Mouse (Mus musculus): ENCODE measurements around the gene Mgat4e. TPM values are rescaled to one million over a fixed set of nuclear protein-coding genes. Genes with fewer than 3 reads are reported as not detected.
"Not testable (repeated sequence)": the region's sequence is repeated elsewhere in the genome, so short reads cannot be mapped to it uniquely, and the experiment has no call there.

Mgat4e gene
- polyA plus RNA-seq, 1 experiment from 2014 or later = not detected

GRCm38 (mm10) chr1:134551869-134552268 lies 2.4 kb upstream of the Mgat4e start:
- Histone ChIP-seq H3K4me3 (ENCODE audit: low read depth, low read length) (no peak overlapping the region), H3K4me2 (ENCODE audit: low read depth, low read length, severe bottlenecking) (no peak overlapping the region), H3K36me3 (ENCODE audit: control insufficient read depth, insufficient read depth, low read length) (no peaks in the 10 kb centered on the region), H3K27ac (ENCODE audit: low read depth, low read length) (no peak overlapping the region), H3K9me3 (ENCODE audit: control insufficient read depth, low read length) (no peaks in the 10 kb centered on the region), H3K4me1 (replicated peaks; ENCODE audit: control insufficient read depth, insufficient read depth, low read length) (no peaks in the 10 kb centered on the region; the same call in 1 of the 2 replicates), H3K27me3 (ENCODE audit: control insufficient read depth, insufficient read depth, low read length) (no peaks in the 10 kb centered on the region; the same call in 1 of the 2 replicates), H3K9ac (ENCODE audit: low read length) (no peak overlapping the region)
- DNase-seq (ENCODE audit: low spot score) = no peak
- WGBS = 91% methylated on average over 3 of the region's 3 CpGs
- no peak for ATAC-seq (replicated peaks; ENCODE audit: low FRiP score)

GRCm38 (mm10) chr1:134548231-134548630 lies 1.3 kb downstream of the Mgat4e start:
- DNase-seq (ENCODE audit: low spot score) = no peak
- Histone ChIP-seq H3K36me3 (ENCODE audit: control insufficient read depth, insufficient read depth, low read length) (no peaks in the 10 kb centered on the region), H3K9me3 (ENCODE audit: control insufficient read depth, low read length) (no peaks in the 10 kb centered on the region), H3K4me1 (replicated peaks; ENCODE audit: control insufficient read depth, insufficient read depth, low read length) (no peaks in the 10 kb centered on the region), H3K27ac (ENCODE audit: low read depth, low read length) (no peak overlapping the region), H3K4me2 (ENCODE audit: low read depth, low read length, severe bottlenecking) (no peak overlapping the region), H3K9ac (ENCODE audit: low read length) (no peak overlapping the region), H3K4me3 (ENCODE audit: low read depth, low read length) (no peak overlapping the region), H3K27me3 (ENCODE audit: control insufficient read depth, insufficient read depth, low read length) (no peaks in the 10 kb centered on the region)
- WGBS = 76% methylated on average over 4 of the region's 4 CpGs
- ATAC-seq (replicated peaks; ENCODE audit: low FRiP score) = no peak

GRCm38 (mm10) chr1:134540610-134541009 lies 8.9 kb downstream of the Mgat4e start:
- WGBS = 89% methylated on average over 10 of the region's 10 CpGs
- H3K9ac ChIP-seq (ENCODE audit: low read length) = no peak overlapping the region
- no peaks in the 10 kb centered on the region for H3K4me1 ChIP-seq (replicated peaks; ENCODE audit: control insufficient read depth, insufficient read depth, low read length)
- ATAC-seq (replicated peaks; ENCODE audit: low FRiP score) (no peak), DNase-seq (ENCODE audit: low spot score) (no peak)
- H3K4me3 ChIP-seq (ENCODE audit: low read depth, low read length) = no peak overlapping the region
- H3K36me3 ChIP-seq (ENCODE audit: control insufficient read depth, insufficient read depth, low read length) = no peaks in the 10 kb centered on the region
- H3K27ac ChIP-seq (ENCODE audit: low read depth, low read length) = no peak overlapping the region
- H3K4me2 ChIP-seq (ENCODE audit: low read depth, low read length, severe bottlenecking) = no peak overlapping the region
- H3K9me3 ChIP-seq (ENCODE audit: control insufficient read depth, low read length) = no peaks in the 10 kb centered on the region
- no peaks in the 10 kb centered on the region for H3K27me3 ChIP-seq (ENCODE audit: control insufficient read depth, insufficient read depth, low read length)

GRCm38 (mm10) chr1:134535513-134535912 lies 14.0 kb downstream of the Mgat4e start:
- WGBS = 75% methylated on average over 3 of the region's 3 CpGs
- Histone ChIP-seq H3K4me1 (replicated peaks; ENCODE audit: control insufficient read depth, insufficient read depth, low read length) (no peaks in the 10 kb centered on the region), H3K27me3 (ENCODE audit: control insufficient read depth, insufficient read depth, low read length) (no peaks in the 10 kb centered on the region), H3K9ac (ENCODE audit: low read length) (no peak overlapping the region), H3K9me3 (ENCODE audit: control insufficient read depth, low read length) (no peaks in the 10 kb centered on the region), H3K27ac (ENCODE audit: low read depth, low read length) (no peak overlapping the region), H3K4me3 (ENCODE audit: low read depth, low read length) (no peak overlapping the region), H3K36me3 (ENCODE audit: control insufficient read depth, insufficient read depth, low read length) (no peaks in the 10 kb centered on the region), H3K4me2 (ENCODE audit: low read depth, low read length, severe bottlenecking) (no peak overlapping the region)
- ATAC-seq (replicated peaks; ENCODE audit: low FRiP score) (no peak), DNase-seq (ENCODE audit: low spot score) (no peak)

GRCm38 (mm10) chr1:134535054-134535453 lies 14.4 kb downstream of the Mgat4e start:
- Histone ChIP-seq H3K4me1 (replicated peaks; ENCODE audit: control insufficient read depth, insufficient read depth, low read length) (no peaks in the 10 kb centered on the region), H3K36me3 (ENCODE audit: control insufficient read depth, insufficient read depth, low read length) (no peaks in the 10 kb centered on the region), H3K4me2 (ENCODE audit: low read depth, low read length, severe bottlenecking) (no peak overlapping the region), H3K4me3 (ENCODE audit: low read depth, low read length) (no peak overlapping the region), H3K27ac (ENCODE audit: low read depth, low read length) (no peak overlapping the region), H3K9ac (ENCODE audit: low read length) (no peak overlapping the region), H3K9me3 (ENCODE audit: control insufficient read depth, low read length) (no peaks in the 10 kb centered on the region), H3K27me3 (ENCODE audit: control insufficient read depth, insufficient read depth, low read length) (no peaks in the 10 kb centered on the region)
- 95% methylated on average over 1 of the region's 1 CpGs for WGBS
- ATAC-seq (replicated peaks; ENCODE audit: low FRiP score) (no peak), DNase-seq (ENCODE audit: low spot score) (no peak)

- H3K4me3 ChIP-seq (ENCODE audit: low read depth, low read length); H3K4me1 ChIP-seq (replicated peaks; ENCODE audit: control insufficient read depth, insufficient read depth, low read length); H3K27me3 ChIP-seq (ENCODE audit: control insufficient read depth, insufficient read depth, low read length); H3K36me3 ChIP-seq (ENCODE audit: control insufficient read depth, insufficient read depth, low read length); ATAC-seq (replicated peaks; ENCODE audit: low FRiP score); H3K4me2 ChIP-seq (ENCODE audit: low read depth, low read length, severe bottlenecking); DNase-seq (ENCODE audit: low spot score); H3K9me3 ChIP-seq (ENCODE audit: control insufficient read depth, low read length); H3K9ac ChIP-seq (ENCODE audit: low read length); H3K27ac ChIP-seq (ENCODE audit: low read depth, low read length): not testable (repeated sequence)
- 93% methylated on average over 10 of the region's 10 CpGs for WGBS
These were observed 15.8 kb downstream of the Mgat4e start for GRCm38 (mm10) chr1:134533710-134534109.

DNA sequence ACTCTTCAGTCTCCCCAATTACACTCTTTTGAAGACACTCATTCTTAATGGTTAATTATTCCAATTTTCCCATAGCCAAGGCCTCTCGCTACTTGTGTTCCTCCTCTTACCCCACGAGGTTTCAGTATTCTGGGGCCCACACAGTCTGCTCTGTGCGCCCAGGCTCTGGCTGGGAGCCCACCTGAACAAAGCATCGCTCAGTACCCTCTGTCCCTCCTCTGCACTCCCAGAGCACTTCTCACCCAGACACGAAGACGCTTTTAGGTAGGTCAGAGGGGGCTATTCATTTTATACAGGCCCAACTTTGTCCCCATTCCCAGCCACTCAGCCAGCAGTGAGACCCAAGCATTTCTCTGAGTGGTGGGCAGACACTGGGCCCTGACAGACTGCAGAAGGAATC lies 18.9 kb downstream of the Mgat4e start:
- Histone ChIP-seq H3K4me3 (ENCODE audit: low read depth, low read length) (no peak overlapping the region), H3K27me3 (ENCODE audit: control insufficient read depth, insufficient read depth, low read length) (no peaks in the 10 kb centered on the region), H3K27ac (ENCODE audit: low read depth, low read length) (no peak overlapping the region), H3K36me3 (ENCODE audit: control insufficient read depth, insufficient read depth, low read length) (no peaks in the 10 kb centered on the region), H3K9me3 (ENCODE audit: control insufficient read depth, low read length) (no peaks in the 10 kb centered on the region), H3K9ac (ENCODE audit: low read length) (no peak overlapping the region), H3K4me1 (replicated peaks; ENCODE audit: control insufficient read depth, insufficient read depth, low read length) (no peaks in the 10 kb centered on the region), H3K4me2 (ENCODE audit: low read depth, low read length, severe bottlenecking) (no peak overlapping the region)
- ATAC-seq (replicated peaks; ENCODE audit: low FRiP score) (no peak), DNase-seq (ENCODE audit: low spot score) (no peak)
- 73% methylated on average over 6 of the region's 6 CpGs for WGBS

DNA sequence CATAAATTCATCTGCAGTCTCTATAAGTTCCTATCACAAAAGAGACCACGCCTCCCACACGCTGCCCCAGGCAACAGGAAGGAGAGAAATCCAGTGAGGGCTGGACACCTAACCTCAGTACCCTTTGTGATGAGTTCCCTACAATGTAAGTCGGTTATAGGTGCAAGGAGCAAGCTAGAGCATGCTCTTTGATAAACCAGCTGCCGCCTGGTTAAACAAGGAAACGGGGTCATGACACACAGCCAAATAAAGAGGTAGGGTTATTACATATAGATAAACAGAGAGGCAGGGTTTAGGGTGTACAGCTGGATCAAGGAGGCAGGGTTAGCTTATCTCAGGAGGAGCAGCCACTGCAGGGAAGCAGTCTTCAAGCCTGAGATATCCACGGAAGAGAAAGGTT lies 22.7 kb downstream of the Mgat4e start:
- Histone ChIP-seq H3K4me2 (ENCODE audit: low read depth, low read length, severe bottlenecking) (no peak overlapping the region), H3K9me3 (ENCODE audit: control insufficient read depth, low read length) (no peaks in the 10 kb centered on the region)
- ATAC-seq (replicated peaks; ENCODE audit: low FRiP score) = no peak

GRCm38 (mm10) chr1:134525015-134525414 lies 24.5 kb downstream of the Mgat4e start:
- 85% methylated on average over 1 of the region's 1 CpGs for WGBS

More for the DNA sequence above, 22.7 kb downstream of the Mgat4e start:
- Histone ChIP-seq H3K4me1 (replicated peaks; ENCODE audit: control insufficient read depth, insufficient read depth, low read length) (no peaks in the 10 kb centered on the region), H3K27me3 (ENCODE audit: control insufficient read depth, insufficient read depth, low read length) (no peaks in the 10 kb centered on the region), H3K4me3 (ENCODE audit: low read depth, low read length) (no peak overlapping the region), H3K27ac (ENCODE audit: low read depth, low read length) (no peak overlapping the region), H3K9ac (ENCODE audit: low read length) (no peak overlapping the region), H3K36me3 (ENCODE audit: control insufficient read depth, insufficient read depth, low read length) (no peaks in the 10 kb centered on the region)
- DNase-seq (ENCODE audit: low spot score) = no peak
- WGBS = 88% methylated on average over 6 of the region's 6 CpGs

More at GRCm38 (mm10) chr1:134525015-134525414, 24.5 kb downstream of the Mgat4e start:
- Histone ChIP-seq H3K4me1 (replicated peaks; ENCODE audit: control insufficient read depth, insufficient read depth, low read length) (no peaks in the 10 kb centered on the region), H3K27ac (ENCODE audit: low read depth, low read length) (no peak overlapping the region), H3K27me3 (ENCODE audit: control insufficient read depth, insufficient read depth, low read length) (no peaks in the 10 kb centered on the region), H3K9ac (ENCODE audit: low read length) (no peak overlapping the region), H3K9me3 (ENCODE audit: control insufficient read depth, low read length) (no peaks in the 10 kb centered on the region), H3K4me3 (ENCODE audit: low read depth, low read length) (no peak overlapping the region), H3K36me3 (ENCODE audit: control insufficient read depth, insufficient read depth, low read length) (no peaks in the 10 kb centered on the region), H3K4me2 (ENCODE audit: low read depth, low read length, severe bottlenecking) (no peak overlapping the region)
- DNase-seq (ENCODE audit: low spot score) (no peak), ATAC-seq (replicated peaks; ENCODE audit: low FRiP score) (no peak)
